In the genomic region with DNA sequence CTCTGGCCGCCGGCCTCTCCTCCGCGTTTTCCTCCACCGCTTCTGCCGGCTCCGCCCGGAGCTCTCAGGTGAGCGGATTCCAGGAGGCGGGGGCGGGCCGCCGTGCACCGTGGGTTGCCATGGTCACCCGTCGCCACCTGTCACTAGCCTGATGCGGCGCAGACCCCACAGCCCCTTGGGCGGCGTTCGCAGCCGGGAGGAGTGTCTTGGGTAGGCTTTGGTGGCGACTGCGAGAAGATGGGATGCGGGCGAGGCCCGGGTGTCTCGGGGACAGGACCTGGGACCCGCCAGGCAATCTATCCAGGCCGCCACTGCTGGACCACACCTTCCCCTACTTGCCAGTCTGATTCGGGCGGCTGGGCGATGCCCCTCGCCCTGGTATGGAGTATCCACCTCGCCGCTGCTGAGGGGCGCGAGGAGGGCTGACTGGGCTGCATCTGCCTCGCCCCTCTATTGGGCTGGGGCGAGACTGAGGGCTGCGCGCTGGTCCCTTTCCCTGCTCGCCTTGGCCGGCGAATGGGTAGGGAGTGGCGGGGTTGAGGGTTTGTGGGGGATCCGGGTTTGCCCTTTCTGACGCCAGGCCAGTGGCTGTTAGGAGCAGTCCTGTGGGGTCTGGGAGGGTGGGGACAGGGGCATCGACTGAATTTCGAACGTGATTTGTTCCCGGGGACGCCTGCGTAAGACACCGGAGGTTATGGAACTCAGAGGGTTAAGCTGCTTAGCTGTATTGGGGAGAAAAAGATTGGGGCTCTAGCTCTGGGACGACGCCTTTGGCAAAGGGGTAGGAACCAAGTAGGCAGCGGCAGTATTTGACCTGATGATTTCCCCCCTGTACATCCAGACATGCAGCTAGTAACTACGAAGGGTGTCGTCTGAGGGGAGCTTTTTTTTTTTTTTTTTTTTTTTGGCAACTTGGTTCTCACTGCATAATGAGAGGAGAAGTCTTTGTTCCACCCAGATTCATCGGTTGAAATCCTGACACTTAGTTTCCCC, we compare ENCODE assay signal across 8 mouse cellular contexts. TPM values are rescaled to one million over a fixed set of nuclear protein-coding genes. Genes with fewer than 3 reads are reported as not detected.
DNase-seq lines count a peak whose midpoint lies in the region; ATAC-seq and TF ChIP-seq lines count a peak whose summit lies in the region.
"Had no signal": no experiment of that assay in that cellular context is flagged by ENCODE, and none has a peak within 500 bp of the region (broad histone marks: within the 10 kb centered on the region; RNA-seq: fewer than 3 reads in every experiment).

No protein-coding gene starts in this region.

- TF ChIP-seq EP300 in lung, postnatal 0 days (IDR thresholded peaks at IDR 0.05) = no peak

- no peaks in the 10 kb centered on the region for H3K27me3 ChIP-seq in lung, postnatal 0 days (replicated peaks; ENCODE audit: insufficient read depth, low read length)

- peak overlapping the region; percentile 76 for H3K27ac ChIP-seq in lung, postnatal 0 days (ENCODE audit: low read length)
- H3K27ac ChIP-seq in cortical plate, adult 2 months (ENCODE audit: insufficient read depth, low read length) = peak overlapping the region; percentile 52
- H3K27ac ChIP-seq in macrophage = no peak overlapping the region

- no peak for TF ChIP-seq POLR2A in cortical plate, adult 2 months (IDR thresholded peaks at IDR 0.05; ENCODE audit: extremely low read depth, insufficient read depth, low read length)

- H3K9ac ChIP-seq in lung, postnatal 0 days (replicated peaks; ENCODE audit: low read depth) = peak overlapping the region; percentile 68

- H3K9me3 ChIP-seq in lung, postnatal 0 days (ENCODE audit: low read length) = no peaks in the 10 kb centered on the region

- no peaks in the 10 kb centered on the region for H3K4me1 ChIP-seq in lung, postnatal 0 days (ENCODE audit: insufficient read depth, low read depth, low read length)
- H3K4me1 ChIP-seq in cortical plate, adult 2 months (ENCODE audit: control insufficient read depth, insufficient read depth, low read length) = 0 out of 2 replicates have a peak, but pooled peaks cover 1% of the 10 kb centered on the region

- 3% methylated on average over 60 of the region's 61 CpGs for WGBS in lung, postnatal 0 days
- 1% methylated on average over 60 of the region's 61 CpGs for WGBS in macrophage (ENCODE audit: missing documents)

- H3K36me3 ChIP-seq in lung, postnatal 0 days (ENCODE audit: insufficient read depth, low read length) = no peaks in the 10 kb centered on the region
- H3K36me3 ChIP-seq in macrophage (ENCODE audit: inconsistent target) = no peaks in the 10 kb centered on the region

- H3K79me2 ChIP-seq in macrophage (ENCODE audit: inconsistent target) = peaks cover 26% of the 10 kb centered on the region; the same call in 1 of the 2 replicates

- ATAC-seq in lung, postnatal 0 days = no peak
- peak; percentile 17 for ATAC-seq in granulocyte monocyte progenitor cell, adult 5-6 weeks (replicated peaks; ENCODE audit: poor library complexity, severe bottlenecking)

- H3K4me2 ChIP-seq in lung, postnatal 0 days (replicated peaks; ENCODE audit: low read depth, low read length) = peak overlapping the region; percentile 97

- TF ChIP-seq CTCF in lung, postnatal 0 days (IDR thresholded peaks at IDR 0.05) = no peak
- TF ChIP-seq CTCF in cortical plate, adult 2 months (IDR thresholded peaks at IDR 0.05; ENCODE audit: extremely low read depth, insufficient read depth, low read length) = no peak

- peak; percentile 14 for DNase-seq in lung, postnatal 0 days (ENCODE audit: low spot score)
- no peak for DNase-seq in lung, postnatal 10 days
- no peak for DNase-seq in yolk sac, embryonic 10.5 days (ENCODE audit: low spot score)
- DNase-seq in adrenal gland, postnatal 10 days = no peak

- peak overlapping the region; percentile 92 for H3K4me3 ChIP-seq in lung, postnatal 0 days (ENCODE audit: low read depth, low read length)
- peak overlapping the region; percentile 76 for H3K4me3 ChIP-seq in cortical plate, adult 2 months (ENCODE audit: insufficient read depth, low read length)
- H3K4me3 ChIP-seq in macrophage (ENCODE audit: inconsistent target) = peak overlapping the region; percentile 54

RNA-seq across cellular contexts. Expression of a gene that starts 0.7 kb away (rescaled TPM):
- 7.8 and 8.2 TPM in 2 replicates for polyA plus RNA-seq in lung, postnatal 0 days (2015; fragmentation: Nextera tagmentation; extraction: Ambion mirVana)
- polyA plus RNA-seq in cortical plate, adult 2 months (2012; rRNA removed) = 75.7 and 79.9 TPM in 2 replicates
- 2.5 and 2.8 TPM in 2 replicates for total RNA-seq in granulocyte monocyte progenitor cell, adult 5-6 weeks (2014; fragmentation: Nextera tagmentation)
- total RNA-seq in granulocyte monocyte progenitor cell, adult 5-6 weeks (2017) = 4.4 and 6.6 TPM in 2 replicates
- total RNA-seq in macrophage (2018; cell fraction: chromatin; rRNA removed) = 10 to 100 TPM in 22 of 26 experiments, 1 to 10 TPM in 4; 6.5 to 53.0 (median 21.2) TPM
- total RNA-seq in macrophage (2018; cell fraction: cytosol; rRNA removed) = 1 to 10 TPM; 2.5 to 9.9 (median 5.4) TPM
- total RNA-seq in macrophage (2018; cell fraction: nucleus; rRNA removed) = 10 to 100 TPM in 17 of 26 experiments, 1 to 10 TPM in 9; 4.2 to 23.9 (median 11.9) TPM
- 4.4 to 5.8 TPM (median 5.8 TPM) in 3 replicates for polyA plus RNA-seq in macrophage (2018)
- 10 to 100 TPM; 10.2 to 11.0 TPM for total RNA-seq in adrenal gland, postnatal 10 days (2021)

RNA-seq across cellular contexts. Expression of a gene that starts 20.3 kb away (rescaled TPM):
- 41.0 and 45.9 TPM in 2 replicates for polyA plus RNA-seq in lung, postnatal 0 days (2015; fragmentation: Nextera tagmentation; extraction: Ambion mirVana)
- 36.6 and 42.1 TPM in 2 replicates for polyA plus RNA-seq in cortical plate, adult 2 months (2012; rRNA removed)
- total RNA-seq in granulocyte monocyte progenitor cell, adult 5-6 weeks (2014; fragmentation: Nextera tagmentation) = 13.8 and 16.5 TPM in 2 replicates
- 13.3 and 21.7 TPM in 2 replicates for total RNA-seq in granulocyte monocyte progenitor cell, adult 5-6 weeks (2017)
- 10 to 100 TPM in 18 of 26 experiments, 1 to 10 TPM in 8; 3.0 to 25.1 (median 11.8) TPM for total RNA-seq in macrophage (2018; cell fraction: chromatin; rRNA removed)
- 10 to 100 TPM; 16.7 to 33.0 (median 24.2) TPM for total RNA-seq in macrophage (2018; cell fraction: cytosol; rRNA removed)
- 10 to 100 TPM in 21 of 26 experiments, 1 to 10 TPM in 5; 7.1 to 26.2 (median 15.1) TPM for total RNA-seq in macrophage (2018; cell fraction: nucleus; rRNA removed)
- polyA plus RNA-seq in macrophage (2018) = 23.0 to 37.5 TPM (median 26.9 TPM) in 3 replicates
- total RNA-seq in adrenal gland, postnatal 10 days (2021) = 10 to 100 TPM; 21.0 to 25.0 TPM

RNA-seq across cellular contexts. Expression of a gene that starts 29.6 kb away (rescaled TPM):
- polyA plus RNA-seq in lung, postnatal 0 days (2015; fragmentation: Nextera tagmentation; extraction: Ambion mirVana) = 41.8 and 42.7 TPM in 2 replicates
- polyA plus RNA-seq in cortical plate, adult 2 months (2012; rRNA removed) = 13.9 and 14.3 TPM in 2 replicates
- total RNA-seq in granulocyte monocyte progenitor cell, adult 5-6 weeks (2014; fragmentation: Nextera tagmentation) = 6.8 and 11.4 TPM in 2 replicates
- total RNA-seq in granulocyte monocyte progenitor cell, adult 5-6 weeks (2017) = 32.8 and 34.7 TPM in 2 replicates
- total RNA-seq in macrophage (2018; cell fraction: chromatin; rRNA removed) = 10 to 100 TPM in 10 of 26 experiments, 1 to 10 TPM in 16; 3.2 to 17.5 (median 9.7) TPM
- total RNA-seq in macrophage (2018; cell fraction: cytosol; rRNA removed) = 10 to 100 TPM; 38.0 to 74.0 (median 55.2) TPM
- 10 to 100 TPM; 12.5 to 54.4 (median 29.0) TPM for total RNA-seq in macrophage (2018; cell fraction: nucleus; rRNA removed)
- polyA plus RNA-seq in macrophage (2018) = 40.7 to 43.1 TPM (median 41.5 TPM) in 3 replicates
- total RNA-seq in adrenal gland, postnatal 10 days (2021) = 10 to 100 TPM; 38.3 to 40.4 TPM

RNA-seq across cellular contexts. Expression of a gene that starts 55.5 kb away (rescaled TPM):
- polyA plus RNA-seq in lung, postnatal 0 days (2015; fragmentation: Nextera tagmentation; extraction: Ambion mirVana) = 32.4 and 45.7 TPM in 2 replicates
- 27.0 and 28.0 TPM in 2 replicates for polyA plus RNA-seq in cortical plate, adult 2 months (2012; rRNA removed)
- total RNA-seq in granulocyte monocyte progenitor cell, adult 5-6 weeks (2014; fragmentation: Nextera tagmentation) = 0.15 TPM in 1 of 2 replicates, not detected in the other
- total RNA-seq in granulocyte monocyte progenitor cell, adult 5-6 weeks (2017) = 0.13 TPM in 1 of 2 replicates, not detected in the other
- total RNA-seq in macrophage (2018; cell fraction: chromatin; rRNA removed) = 1 to 10 TPM in 1 of 26 experiments, under 1 TPM in 2, not detected in 23; 0.14 to 1.5 (median 0.22) TPM
- under 1 TPM in 2 of 26 experiments, not detected in 24; 0.06 to 0.11 TPM for total RNA-seq in macrophage (2018; cell fraction: cytosol; rRNA removed)
- total RNA-seq in macrophage (2018; cell fraction: nucleus; rRNA removed) = under 1 TPM in 2 of 26 experiments, not detected in 24; 0.06 to 0.12 TPM
- not detected in 3 replicates for polyA plus RNA-seq in macrophage (2018)
- 1 to 10 TPM; 1.7 to 1.8 TPM for total RNA-seq in adrenal gland, postnatal 10 days (2021)

RNA-seq across cellular contexts. Expression of a gene that starts 57.9 kb away (rescaled TPM):
- polyA plus RNA-seq in lung, postnatal 0 days (2015; fragmentation: Nextera tagmentation; extraction: Ambion mirVana) = 6.4 and 7.9 TPM in 2 replicates
- polyA plus RNA-seq in cortical plate, adult 2 months (2012; rRNA removed) = 2.5 and 3.4 TPM in 2 replicates
- not detected in 2 replicates for total RNA-seq in granulocyte monocyte progenitor cell, adult 5-6 weeks (2014; fragmentation: Nextera tagmentation)
- not detected in 2 replicates for total RNA-seq in granulocyte monocyte progenitor cell, adult 5-6 weeks (2017)
- total RNA-seq in macrophage (2018; cell fraction: chromatin; rRNA removed) = not detected
- not detected for total RNA-seq in macrophage (2018; cell fraction: cytosol; rRNA removed)
- not detected for total RNA-seq in macrophage (2018; cell fraction: nucleus; rRNA removed)
- polyA plus RNA-seq in macrophage (2018) = not detected in 3 replicates
- total RNA-seq in adrenal gland, postnatal 10 days (2021) = under 1 TPM in 1 of 2 experiments, not detected in 1; 0.42 TPM
- total RNA-seq: gastrocnemius, adult 8-10 months had no signal
